Mouse (Mus musculus) G1E-ER4 (cell line): Measurements from ENCODE around the gene Gm20388. TPM values are rescaled to one million over a fixed set of nuclear protein-coding genes. Genes with fewer than 3 reads are reported as not detected.
A peak's percentile ranks its signal among the peaks of the same experiment; 100 is the strongest.

Experiments used
- GATA1 ChIP-seq: IDR thresholded peaks from one replicate; pipeline ENCODE4 v1.8.0; 2012; ENCODE audit warnings: low read length, inconsistent platforms
- polyA plus RNA-seq: library from polyadenylated mRNA; stranded (reverse); fragments of >175 nt; gene quantifications from 2 replicates; pipeline ENCODE4 v1.2.3, GENCODE M21; 2012

The Gm20388 gene
- polyA plus RNA-seq, 1 experiment: not detected

DNA sequence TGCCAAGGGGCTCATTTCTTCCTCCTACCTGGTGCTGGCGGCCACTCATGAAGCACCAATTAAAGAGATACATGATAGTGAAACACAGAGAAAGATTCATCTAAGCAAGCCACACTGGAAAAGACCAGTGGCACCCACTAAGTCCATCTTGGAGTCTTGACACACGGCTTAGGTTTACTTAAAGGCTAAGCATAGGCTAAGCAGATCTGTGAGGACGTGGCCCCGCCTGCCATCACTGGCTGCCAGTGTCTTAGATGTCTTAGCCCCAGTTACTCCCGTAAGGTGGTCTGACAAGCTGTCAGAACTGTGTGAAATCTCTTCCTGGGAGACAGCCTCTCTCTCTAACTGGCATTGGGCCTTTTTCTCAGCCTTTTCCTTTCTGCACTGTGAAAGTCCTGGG is 404.3 kb downstream of the Gm20388 start:
- TF ChIP-seq GATA1: no peak

DNA sequence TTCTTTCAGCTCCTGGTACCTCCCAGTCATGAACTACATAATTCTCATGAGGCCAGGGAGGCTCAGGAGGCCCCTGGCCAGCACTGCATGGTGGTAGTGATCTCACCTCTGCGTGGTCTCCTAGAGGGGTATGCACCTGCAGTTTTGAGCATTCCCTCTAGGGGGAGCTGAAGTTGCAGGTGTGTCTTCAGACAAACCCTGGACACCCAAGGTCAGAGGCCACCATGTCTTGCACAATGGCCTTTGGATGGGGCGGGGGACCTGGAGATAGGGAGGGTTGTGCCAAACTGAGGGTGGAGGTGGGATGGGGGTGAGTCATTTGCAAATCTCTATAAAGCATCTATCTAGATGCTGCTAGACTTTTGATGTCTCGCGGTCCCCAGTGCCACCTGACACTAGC is 405.0 kb downstream of the Gm20388 start:
- no peak for TF ChIP-seq GATA1

DNA sequence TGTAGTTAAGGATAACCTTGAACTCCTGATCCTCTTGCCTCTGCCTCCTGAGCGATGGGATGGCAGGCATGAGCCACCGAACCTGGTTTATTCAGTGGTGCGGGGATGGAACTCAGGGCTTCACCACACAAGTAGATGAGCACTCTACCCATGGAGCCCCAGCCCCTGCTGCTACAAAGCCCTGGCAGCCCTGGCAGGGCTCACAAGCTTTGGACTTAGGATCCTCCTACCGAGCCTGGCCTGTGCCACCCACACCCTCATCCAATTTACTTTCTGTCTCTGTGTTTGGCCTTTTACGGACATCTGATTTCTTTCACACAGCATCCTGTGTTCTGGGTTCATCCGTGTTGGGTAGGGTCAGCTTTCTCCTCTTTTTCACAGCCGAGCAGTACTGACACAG is 406.1 kb downstream of the Gm20388 start:
- TF ChIP-seq GATA1: no peak

DNA sequence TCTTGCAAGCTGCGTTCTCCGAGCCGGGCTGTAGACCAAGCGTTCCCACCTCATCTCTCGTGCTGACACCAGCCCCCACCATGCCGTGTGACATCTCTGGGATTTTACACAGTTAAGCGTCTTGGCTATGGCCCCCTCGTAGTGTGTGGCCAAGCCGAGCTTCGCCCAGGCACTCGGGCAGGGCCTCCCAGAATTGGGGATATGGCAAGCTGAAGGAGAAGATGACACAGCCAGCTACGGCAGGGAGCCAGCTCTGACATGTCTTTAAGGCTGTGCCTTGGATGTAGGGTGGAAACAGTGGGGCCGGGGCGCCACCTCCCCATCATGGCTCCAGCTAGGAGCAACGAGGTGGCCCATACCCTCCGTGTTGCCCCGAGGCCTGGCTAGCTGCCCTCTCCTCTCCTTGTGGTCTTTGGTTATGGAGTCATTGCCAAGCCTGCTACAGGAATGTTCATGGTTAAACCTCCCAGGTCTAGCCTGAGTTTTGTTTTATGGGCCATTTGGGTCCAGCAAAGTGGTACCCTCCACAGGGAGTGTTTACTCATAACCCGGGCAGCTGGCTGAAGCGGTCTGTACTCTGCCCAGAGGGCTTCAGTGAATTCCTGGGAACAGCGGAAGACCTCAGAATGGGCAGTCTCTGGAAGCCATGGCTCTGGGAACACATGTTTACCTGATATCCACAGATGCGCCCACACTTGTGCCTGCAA is 406.6 kb downstream of the Gm20388 start:
- TF ChIP-seq GATA1: no peak

DNA sequence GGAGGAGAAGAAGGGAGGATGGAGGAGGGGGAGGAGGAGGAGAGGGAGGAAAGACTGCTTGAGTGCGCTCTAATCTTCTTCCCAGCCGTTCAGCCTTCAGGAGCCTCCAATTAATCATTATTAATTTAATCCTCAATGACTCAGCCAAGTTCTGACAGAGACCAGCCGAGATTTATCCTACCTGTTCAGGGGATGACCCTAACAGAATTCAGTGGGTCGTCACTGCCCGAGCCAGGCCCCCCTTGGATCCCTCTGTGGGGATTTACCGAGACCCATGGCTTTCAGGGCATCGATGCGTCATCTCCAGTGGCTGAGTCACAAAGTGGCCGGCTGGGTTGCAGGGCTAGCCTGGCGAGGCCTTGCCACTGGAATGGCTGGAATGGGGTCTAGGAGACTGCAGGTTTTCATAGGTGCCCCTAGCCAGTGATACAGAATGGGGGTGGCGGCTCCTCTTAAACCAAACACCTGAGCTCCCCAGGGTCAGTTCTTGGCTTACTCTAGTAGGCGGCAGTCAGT is 407.9 kb downstream of the Gm20388 start:
- TF ChIP-seq GATA1: no peak

DNA sequence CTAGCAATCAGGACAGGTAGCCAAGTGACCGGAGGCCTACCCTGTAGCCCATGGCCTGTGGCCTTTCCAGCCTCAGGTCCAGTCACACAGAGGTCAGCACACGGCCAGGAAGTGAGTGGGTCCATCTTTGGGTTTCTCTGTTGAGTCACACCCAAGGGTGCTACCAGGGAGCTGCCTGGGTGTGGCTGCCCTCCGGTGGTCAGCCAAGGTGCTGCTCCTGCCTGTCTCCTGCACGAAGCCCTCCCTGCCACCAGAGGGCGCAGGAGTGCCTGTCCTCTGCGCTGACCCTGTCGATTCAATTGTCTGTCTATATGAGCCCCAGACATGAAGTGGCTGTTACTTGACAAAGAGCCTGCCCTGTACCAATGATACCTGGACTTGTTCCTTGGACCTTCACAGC is 408.8 kb downstream of the Gm20388 start:
- no peak for TF ChIP-seq GATA1

DNA sequence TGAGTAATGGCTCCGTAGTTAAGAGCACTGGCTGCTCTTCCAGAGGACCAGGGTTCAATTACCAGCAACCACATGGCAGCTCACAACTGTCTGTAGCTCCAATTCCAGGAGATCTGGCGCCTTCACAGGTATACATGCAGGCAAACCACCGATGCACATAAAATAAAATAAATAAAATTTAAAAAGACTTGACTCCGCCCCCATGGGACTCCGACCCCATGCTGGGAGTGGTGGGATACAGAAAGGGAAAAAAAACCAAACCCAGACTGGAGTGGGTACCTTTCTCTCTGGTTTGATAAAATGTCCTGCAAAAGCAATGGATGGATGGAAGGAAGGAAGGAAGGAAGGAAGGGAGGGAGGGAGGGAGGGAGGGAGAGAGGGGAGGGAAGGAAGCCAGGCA is 409.5 kb downstream of the Gm20388 start:
- TF ChIP-seq GATA1: no peak

DNA sequence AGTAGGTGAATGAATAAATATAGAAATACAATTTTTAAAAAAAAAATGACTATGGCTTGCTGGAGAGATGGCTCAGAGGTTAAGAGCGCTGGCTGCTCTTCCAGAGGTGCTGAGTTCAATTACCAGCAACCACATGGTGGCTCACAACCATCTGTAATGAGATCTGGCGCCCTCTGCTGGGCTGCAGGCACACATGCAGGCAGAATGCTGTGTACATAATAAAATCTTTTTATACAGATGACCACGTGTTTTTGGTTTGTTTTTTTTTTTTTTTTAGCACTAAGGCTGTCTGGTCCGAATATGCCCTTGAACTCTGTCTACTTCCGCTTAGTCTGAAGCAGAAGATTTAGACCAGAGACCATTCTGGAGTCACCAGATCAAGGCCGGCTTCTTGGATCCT is 411.1 kb downstream of the Gm20388 start:
- no peak for TF ChIP-seq GATA1

DNA sequence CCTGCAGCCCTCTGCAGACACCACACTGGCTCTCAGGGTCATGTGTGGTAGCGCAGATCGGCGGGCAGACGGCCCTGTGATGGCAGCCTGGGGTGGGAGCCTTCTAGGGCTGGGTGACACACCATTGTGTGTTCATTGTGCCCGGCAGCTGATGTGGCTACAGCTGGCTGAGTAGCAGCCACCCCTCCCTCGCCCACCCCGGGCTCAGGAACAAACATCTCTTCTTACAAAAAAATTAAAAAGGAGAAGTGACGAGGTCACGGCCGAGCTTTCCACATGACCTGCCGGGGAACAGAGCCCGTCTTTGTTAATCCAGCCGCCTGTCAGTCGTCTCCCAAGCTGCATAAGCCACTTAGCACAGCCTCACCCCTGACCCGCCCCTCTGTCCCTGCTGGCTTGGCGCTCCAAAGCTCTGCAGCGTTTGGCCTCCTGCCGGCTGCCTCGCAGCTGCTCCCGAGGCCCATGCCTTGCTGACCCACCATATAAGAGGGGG is 412.4 kb downstream of the Gm20388 start:
- no peak for TF ChIP-seq GATA1

DNA sequence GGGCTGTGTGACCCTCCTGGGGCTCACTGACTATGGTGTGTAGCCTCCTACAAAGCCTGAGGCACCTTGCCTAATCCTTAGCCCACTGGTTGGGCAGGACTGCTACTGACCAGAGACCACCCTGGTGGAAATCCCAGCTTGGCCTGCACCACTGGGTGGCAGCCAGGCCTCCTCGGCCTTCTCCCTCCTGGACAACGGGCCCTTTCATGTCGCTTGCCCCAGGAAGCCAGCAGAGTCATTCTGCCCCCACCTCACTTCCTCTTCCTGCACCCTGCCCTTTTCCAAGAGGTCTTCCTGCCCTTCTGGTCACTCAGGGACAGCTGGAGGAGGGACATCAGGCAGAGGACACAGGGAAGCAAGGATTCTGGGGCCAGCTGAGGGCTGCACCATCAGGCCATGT is 413.9 kb downstream of the Gm20388 start:
- TF ChIP-seq GATA1: no peak

DNA sequence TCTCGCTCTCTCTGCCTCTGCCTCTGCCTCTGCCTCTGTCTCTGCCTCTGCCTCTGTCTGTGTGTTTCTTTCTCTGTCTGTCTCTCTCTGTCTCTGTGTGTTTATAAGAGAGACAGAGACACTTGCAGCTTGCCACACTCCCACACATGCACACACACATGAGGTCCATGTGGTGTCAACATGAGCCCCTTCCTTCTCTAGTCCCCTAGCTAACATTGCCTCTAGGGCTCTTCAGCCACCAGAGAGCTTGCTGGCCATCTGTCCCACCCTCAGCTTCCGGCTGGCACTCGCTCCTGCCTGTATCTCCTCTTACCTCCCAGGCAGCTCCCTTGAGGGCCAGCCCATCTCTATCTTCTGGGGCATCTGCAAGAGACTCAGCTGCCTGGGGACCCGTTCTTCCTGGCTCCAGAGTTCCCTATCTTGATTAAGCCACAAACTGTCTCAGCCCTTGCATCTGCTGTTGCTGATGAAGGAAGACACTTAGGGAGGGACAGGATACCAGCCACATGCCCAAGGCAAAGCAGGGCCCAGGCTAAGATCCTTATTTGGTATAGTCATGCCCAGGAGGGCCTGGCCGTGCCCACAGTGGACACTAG is 414.6 kb downstream of the Gm20388 start:
- TF ChIP-seq GATA1: peak; percentile 83

DNA sequence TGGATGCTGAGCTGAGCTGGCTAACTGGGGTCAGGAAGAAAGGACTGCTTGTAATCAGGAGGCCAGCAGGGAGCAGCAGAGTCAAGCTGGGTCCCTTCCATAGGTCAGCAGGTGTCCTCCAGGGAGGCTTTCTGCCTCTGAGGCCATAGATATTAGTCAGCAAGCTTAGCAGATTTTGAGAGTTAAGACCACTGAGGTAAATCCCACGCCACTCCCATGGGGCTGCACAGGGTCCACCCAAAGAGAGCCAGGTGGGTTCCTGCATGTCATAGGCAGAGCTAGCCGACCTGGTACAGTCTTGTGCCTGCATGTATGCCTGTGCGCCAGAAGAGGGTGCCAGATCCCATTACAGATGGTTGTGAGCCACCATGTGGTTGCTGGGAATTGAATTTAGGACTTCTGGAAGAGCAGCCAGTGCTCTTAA is 416.5 kb downstream of the Gm20388 start:
- TF ChIP-seq GATA1: no peak

DNA sequence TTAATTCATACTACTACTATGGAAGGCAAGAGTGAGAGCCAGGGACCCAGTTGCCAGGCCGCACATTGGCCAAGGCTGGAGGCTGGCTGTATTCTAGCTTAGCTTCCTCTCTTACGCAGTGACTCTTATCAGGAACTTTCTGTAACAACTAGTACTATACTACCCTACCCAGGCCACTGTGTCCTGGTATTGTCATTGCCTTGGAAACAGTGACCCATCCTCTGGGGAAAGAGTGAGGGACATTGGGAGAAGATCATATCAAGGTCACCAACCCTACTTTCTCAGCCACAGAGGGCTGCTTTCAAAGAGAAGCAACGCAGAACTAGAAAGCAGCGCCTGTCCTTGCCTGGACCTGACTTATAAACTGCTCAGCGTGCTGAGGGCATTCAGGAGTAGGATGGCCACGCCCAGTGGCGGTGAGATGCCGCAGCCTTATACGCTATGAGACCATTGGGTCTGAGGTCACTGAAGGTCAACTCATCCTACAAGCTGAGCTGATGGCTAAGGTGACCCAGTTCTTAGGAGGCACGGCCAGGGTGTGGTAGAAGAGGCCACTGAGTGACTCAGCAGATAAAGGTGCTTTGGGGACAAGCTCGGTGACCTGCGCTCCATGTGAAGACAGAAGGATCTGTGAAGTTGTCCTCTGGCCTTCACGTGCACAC is 417.9 kb downstream of the Gm20388 start:
- TF ChIP-seq GATA1: no peak

DNA sequence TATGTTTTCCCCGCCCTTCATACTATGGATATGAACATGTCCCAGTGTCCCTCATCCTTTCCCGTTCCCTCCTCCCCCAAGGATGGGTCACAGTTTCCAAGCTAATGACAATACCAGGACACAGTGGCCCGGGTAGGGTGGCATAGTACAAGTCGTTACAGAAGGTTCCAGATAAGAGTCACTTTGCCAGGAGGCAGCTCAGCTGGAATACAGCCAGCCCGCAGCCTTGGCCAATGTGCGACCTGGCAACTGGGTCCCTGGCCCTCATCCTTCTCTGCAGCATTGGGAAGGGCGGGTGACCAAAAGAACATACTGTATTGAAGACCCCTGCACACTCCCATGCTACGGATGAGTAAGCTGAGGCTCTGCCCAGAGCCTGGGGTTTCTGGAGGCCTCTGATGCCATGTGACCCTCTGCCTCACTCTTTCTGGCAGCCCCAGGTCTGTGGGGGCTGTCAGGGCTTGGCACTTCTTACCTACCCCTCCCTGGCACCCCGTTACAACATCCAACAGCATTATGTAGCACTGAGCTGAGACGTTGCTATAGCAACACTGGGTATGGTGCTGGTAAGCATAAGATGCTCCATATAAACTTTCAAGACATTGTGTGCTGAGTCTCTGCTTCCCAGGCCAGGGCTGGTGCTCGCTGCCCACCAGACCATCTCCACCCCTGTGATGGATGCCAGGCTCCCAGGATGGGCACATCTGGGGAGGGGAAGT is 418.5 kb downstream of the Gm20388 start:
- no peak for TF ChIP-seq GATA1

DNA sequence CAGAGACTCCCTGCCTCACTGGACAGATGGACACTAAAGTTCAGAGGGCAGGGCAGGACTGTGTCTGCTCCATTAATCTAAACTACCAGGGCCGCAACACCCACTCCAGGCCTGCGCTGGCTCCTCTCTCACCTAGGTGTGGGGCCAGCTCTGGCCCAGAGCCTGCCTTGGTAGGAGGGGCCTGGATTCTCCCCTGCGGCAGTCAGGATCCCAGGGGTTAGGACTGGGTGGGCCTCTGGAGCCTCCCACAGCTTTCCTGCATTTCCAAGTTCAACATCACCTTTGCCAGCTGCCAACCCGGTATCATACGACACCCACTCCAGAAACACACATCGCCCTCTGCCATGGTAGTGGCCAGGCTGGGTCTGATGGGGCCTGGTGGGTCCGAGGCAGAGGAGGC is 420.4 kb downstream of the Gm20388 start:
- no peak for TF ChIP-seq GATA1
